Mouse (Mus musculus) retina, postnatal 7 days (tissue): ENCODE data around the gene Ssbp1.

Experiments used
- DNase-seq: peaks from one replicate; pipeline ENCODE4 v3.0.0-alpha.2; 2012; ENCODE audit warnings: low read depth, low spot score

The Ssbp1 gene

GRCm38 (mm10) chr6:40470916-40471719 is at the start of gene Ssbp1:
TSS of gene Ssbp1 (plus strand) at chr6:40471352.
- DNase-seq: peak; percentile 91

- DNase-seq: no peak
Measured at GRCm38 (mm10) chr6:40423013-40423412, 48.1 kb upstream of the Ssbp1 start.

- no peak for DNase-seq
Measured at GRCm38 (mm10) chr6:40423774-40424173, 47.4 kb upstream of the Ssbp1 start.

GRCm38 (mm10) chr6:40427441-40427840 is 43.7 kb upstream of the Ssbp1 start:
- DNase-seq: no peak

- no peak for DNase-seq
Measured at GRCm38 (mm10) chr6:40428696-40429095, 42.5 kb upstream of the Ssbp1 start.

- DNase-seq: no peak
Measured at GRCm38 (mm10) chr6:40429521-40429931, 41.6 kb upstream of the Ssbp1 start.

GRCm38 (mm10) chr6:40430251-40430650 is 40.9 kb upstream of the Ssbp1 start:
- DNase-seq: no peak

GRCm38 (mm10) chr6:40430878-40431277 is 40.3 kb upstream of the Ssbp1 start:
- no peak for DNase-seq

GRCm38 (mm10) chr6:40431356-40431755 is 39.8 kb upstream of the Ssbp1 start:
- no peak for DNase-seq

- no peak for DNase-seq
Measured at GRCm38 (mm10) chr6:40431812-40432211, 39.3 kb upstream of the Ssbp1 start.

- no peak for DNase-seq
Measured at GRCm38 (mm10) chr6:40432346-40433275, 38.5 kb upstream of the Ssbp1 start.

- DNase-seq: no peak
Measured at GRCm38 (mm10) chr6:40434697-40435096, 36.5 kb upstream of the Ssbp1 start.

GRCm38 (mm10) chr6:40435151-40436046 is 35.8 kb upstream of the Ssbp1 start:
- peak; percentile 30 for DNase-seq

- peak; percentile 37 for DNase-seq
Measured at GRCm38 (mm10) chr6:40436047-40436483, 35.1 kb upstream of the Ssbp1 start, which contains the start of gene E330009J07Rik. TSS of gene E330009J07Rik (minus strand) at chr6:40436135.

- no peak for DNase-seq
Measured at GRCm38 (mm10) chr6:40438936-40439335, 32.2 kb upstream of the Ssbp1 start, which contains the start of gene Wee2. TSS of gene Wee2 (plus strand) at chr6:40439088.

- no peak for DNase-seq
Measured at GRCm38 (mm10) chr6:40439731-40440130, 31.4 kb upstream of the Ssbp1 start.

- DNase-seq: no peak
Measured at GRCm38 (mm10) chr6:40441276-40441675, 29.9 kb upstream of the Ssbp1 start.

GRCm38 (mm10) chr6:40441755-40442154 is 29.4 kb upstream of the Ssbp1 start:
- no peak for DNase-seq

GRCm38 (mm10) chr6:40443281-40443928 is 27.7 kb upstream of the Ssbp1 start:
- no peak for DNase-seq

GRCm38 (mm10) chr6:40448626-40449025 is 22.5 kb upstream of the Ssbp1 start:
- no peak for DNase-seq
